Mouse (Mus musculus) hindbrain, embryonic 14.5 days (tissue): Measurements from ENCODE around the gene Lrrc43. TPM values are rescaled to one million over a fixed set of nuclear protein-coding genes. Genes with fewer than 3 reads are reported as not detected.

Source experiments
- ATAC-seq: fragments of 200-750 bp; cut with Nextera tagmentation; 2 replicates; pipeline ENCODE4 v1.8.0; 2017; ENCODE audit warnings: moderate number of reproducible peaks, mild to moderate bottlenecking, moderate TSS enrichment, moderate library complexity; ENCODE audit not compliant: low FRiP score
- DNase-seq: peaks from one replicate; pipeline ENCODE4 v3.0.0-alpha.2; 2015; ENCODE audit warnings: low spot score
- H3K27ac ChIP-seq: fragments of 300-500 bp; sonication (generic); 2 replicates; pipeline ENCODE4 v1.5.1; 2014; ENCODE audit warnings: mild to moderate bottlenecking, moderate library complexity
- H3K27me3 ChIP-seq: fragments of 300-500 bp; sonication (generic); 2 replicates; pipeline ENCODE4 v1.6.1; 2014; ENCODE audit warnings: mild to moderate bottlenecking, low read length, mixed read lengths; ENCODE audit not compliant: control insufficient read depth, insufficient read depth
- H3K36me3 ChIP-seq: fragments of 300-500 bp; sonication (generic); replicated peaks from 2 replicates; pipeline ENCODE4 v1.6.1; 2014; ENCODE audit not compliant: control insufficient read depth, insufficient read depth
- H3K4me1 ChIP-seq: fragments of 300-500 bp; sonication (generic); replicated peaks from 2 replicates; pipeline ENCODE4 v1.6.1; 2014; ENCODE audit warnings: antibody characterized with exemption, low read length, mixed read lengths; ENCODE audit not compliant: control insufficient read depth, insufficient read depth
- H3K4me2 ChIP-seq: fragments of 300-500 bp; sonication (generic); replicated peaks from 2 replicates; pipeline ENCODE4 v1.6.1; 2014; ENCODE audit warnings: mild to moderate bottlenecking, moderate library complexity
- H3K4me3 ChIP-seq: fragments of 300-500 bp; sonication (generic); replicated peaks from 2 replicates; pipeline ENCODE4 v1.5.1; 2014; ENCODE audit warnings: mild to moderate bottlenecking, low read length
- H3K9ac ChIP-seq: fragments of 300-500 bp; sonication (generic); 2 replicates; pipeline ENCODE4 v1.6.1; 2014
- H3K9me3 ChIP-seq: fragments of 300-500 bp; sonication (generic); 2 replicates; pipeline ENCODE4 v1.6.1; 2016; ENCODE audit warnings: low read length; ENCODE audit not compliant: control insufficient read depth
- WGBS: fragments of 180-500 bp; shearing (Covaris S2); extraction: QIAGEN DNeasy Blood & Tissue Kit; methylation state at CpG from one replicate; pipeline ENCODE4 v1.1.7; 2014; 5-methylcytosine and 5-hydroxymethylcytosine counted together
- polyA plus RNA-seq: library from polyadenylated mRNA; unstranded; fragments of >200 nt; fragmentation: Nextera tagmentation; extraction: Ambion mirVana; gene quantifications from 2 replicates; pipeline ENCODE4 v1.2.1, GENCODE M21; 2014

Gene Lrrc43
- polyA plus RNA-seq: 0.43 and 0.89 TPM in 2 replicates

DNA sequence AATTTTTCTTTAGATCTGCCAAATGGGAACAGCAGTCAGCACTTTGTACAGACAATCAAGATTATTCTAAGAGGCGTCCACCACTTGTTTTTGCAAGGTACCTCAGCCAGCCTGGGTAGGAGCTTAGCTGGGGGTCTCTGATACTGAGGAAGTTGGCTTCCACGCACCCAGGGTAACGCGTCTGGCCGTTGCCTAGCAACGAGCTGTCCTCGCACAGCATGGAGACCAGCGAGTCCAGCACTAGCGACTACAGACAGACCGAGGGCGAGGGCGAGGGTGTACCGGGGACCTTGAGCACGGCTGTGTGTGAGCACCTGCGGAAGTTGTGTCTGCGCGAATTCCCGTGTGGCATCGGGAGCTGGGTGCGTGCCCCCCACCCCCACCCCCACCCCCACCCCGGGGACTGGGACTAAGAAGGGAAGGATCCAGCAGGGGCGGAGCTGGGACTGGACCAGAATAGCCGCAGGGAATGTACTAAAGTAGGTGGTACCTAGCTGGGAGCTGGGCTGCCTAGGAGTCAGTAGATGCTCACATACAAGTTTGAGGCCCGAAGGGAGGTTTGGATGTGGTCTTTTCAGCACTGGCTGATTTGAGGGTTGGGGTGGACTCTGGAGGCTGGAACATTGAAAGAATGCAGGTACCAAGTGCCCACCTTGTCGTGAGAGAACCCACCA lies at the start of gene Lrrc43, which contains the start of gene Il31:
Gene Lrrc43, plus strand, starts transcription at position 194 of the 674 bp plus-strand sequence.
Gene Il31, minus strand, starts transcription at position 378 of the 674 bp plus-strand sequence.
- no peaks in the 10 kb centered on the region for H3K27me3 ChIP-seq
- WGBS: 10% methylated on average over 25 of the region's 25 CpGs
- peak within 1 kb of the TSS; percentile 4; the same call in 1 of the 2 replicates for H3K4me3 ChIP-seq
- ATAC-seq (no peak), DNase-seq (peak; percentile 44)
- H3K4me1 ChIP-seq: peaks cover 8% of the 10 kb centered on the region; the same call in 1 of the 2 replicates
- peak within 1 kb of the TSS; percentile 53 for H3K4me2 ChIP-seq
- no peaks in the 10 kb centered on the region for H3K9me3 ChIP-seq
- no peaks in the 10 kb centered on the region for H3K36me3 ChIP-seq
- no peak within 1 kb of the TSS for H3K27ac ChIP-seq
- H3K9ac ChIP-seq: no peak within 1 kb of the TSS

GRCm38 (mm10) chr5:123439312-123439711 lies 49.8 kb upstream of the Lrrc43 start:
- H3K4me2 ChIP-seq: no peak overlapping the region
- H3K36me3 ChIP-seq: peaks cover 28% of the 10 kb centered on the region
- no peaks in the 10 kb centered on the region for H3K27me3 ChIP-seq
- WGBS: 90% methylated on average over 1 of the region's 1 CpGs
- H3K27ac ChIP-seq: no peak overlapping the region
- 0 out of 2 replicates have a peak, but pooled peaks cover 6% of the 10 kb centered on the region for H3K4me1 ChIP-seq
- no peak overlapping the region for H3K9ac ChIP-seq
- H3K9me3 ChIP-seq: no peaks in the 10 kb centered on the region
- DNase-seq: no peak
- no peak for ATAC-seq
- no peak overlapping the region for H3K4me3 ChIP-seq

DNA sequence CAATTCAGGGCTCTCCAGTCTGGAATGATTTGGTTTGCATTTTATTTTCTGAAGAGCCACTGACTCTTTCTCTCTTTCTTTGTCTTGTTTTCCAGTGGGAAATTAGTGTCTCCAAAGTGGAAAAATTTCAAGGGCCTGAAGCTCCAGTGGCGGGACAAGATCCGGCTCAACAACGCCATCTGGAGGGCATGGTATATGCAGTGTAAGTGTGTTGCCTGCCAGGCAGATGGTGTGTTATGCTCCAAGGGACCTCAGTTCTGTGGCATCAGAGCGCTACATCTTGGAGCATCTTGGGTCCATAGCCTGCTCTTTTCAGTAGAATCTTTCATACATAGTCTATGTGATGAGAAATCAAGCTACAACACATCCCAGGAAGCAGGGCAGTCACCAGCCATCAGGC lies 49.2 kb upstream of the Lrrc43 start:
- Histone ChIP-seq H3K27me3 (no peaks in the 10 kb centered on the region), H3K4me2 (no peak overlapping the region), H3K4me3 (no peak overlapping the region), H3K36me3 (peaks cover 34% of the 10 kb centered on the region), H3K9me3 (no peaks in the 10 kb centered on the region), H3K9ac (no peak overlapping the region), H3K4me1 (0 out of 2 replicates have a peak, but pooled peaks cover 6% of the 10 kb centered on the region), H3K27ac (no peak overlapping the region)
- DNase-seq (no peak), ATAC-seq (no peak)
- 77% methylated on average over 4 of the region's 4 CpGs for WGBS

- no peak overlapping the region for H3K4me3 ChIP-seq
- ATAC-seq: no peak
- no peak for DNase-seq
- no peak overlapping the region for H3K9ac ChIP-seq
- no peak overlapping the region for H3K27ac ChIP-seq
- WGBS: 68% methylated on average over 4 of the region's 4 CpGs
- no peaks in the 10 kb centered on the region for H3K27me3 ChIP-seq
- H3K4me1 ChIP-seq: 0 out of 2 replicates have a peak, but pooled peaks cover 6% of the 10 kb centered on the region
- peaks cover 40% of the 10 kb centered on the region for H3K36me3 ChIP-seq
- H3K9me3 ChIP-seq: no peaks in the 10 kb centered on the region
- no peak overlapping the region for H3K4me2 ChIP-seq
These were observed 48.4 kb upstream of the Lrrc43 start for GRCm38 (mm10) chr5:123440664-123441063.

GRCm38 (mm10) chr5:123442283-123442682 lies 46.8 kb upstream of the Lrrc43 start:
- no peaks in the 10 kb centered on the region for H3K4me1 ChIP-seq
- peaks cover 56% of the 10 kb centered on the region for H3K36me3 ChIP-seq
- 95% methylated on average over 3 of the region's 3 CpGs for WGBS
- DNase-seq (no peak), ATAC-seq (no peak)
- H3K9me3 ChIP-seq: no peaks in the 10 kb centered on the region
- no peaks in the 10 kb centered on the region for H3K27me3 ChIP-seq
- H3K9ac ChIP-seq: no peak overlapping the region
- H3K4me3 ChIP-seq: no peak overlapping the region
- H3K4me2 ChIP-seq: no peak overlapping the region
- no peak overlapping the region for H3K27ac ChIP-seq

GRCm38 (mm10) chr5:123444069-123444468 lies 45.0 kb upstream of the Lrrc43 start:
- 52% methylated on average over 4 of the region's 4 CpGs for WGBS

DNA sequence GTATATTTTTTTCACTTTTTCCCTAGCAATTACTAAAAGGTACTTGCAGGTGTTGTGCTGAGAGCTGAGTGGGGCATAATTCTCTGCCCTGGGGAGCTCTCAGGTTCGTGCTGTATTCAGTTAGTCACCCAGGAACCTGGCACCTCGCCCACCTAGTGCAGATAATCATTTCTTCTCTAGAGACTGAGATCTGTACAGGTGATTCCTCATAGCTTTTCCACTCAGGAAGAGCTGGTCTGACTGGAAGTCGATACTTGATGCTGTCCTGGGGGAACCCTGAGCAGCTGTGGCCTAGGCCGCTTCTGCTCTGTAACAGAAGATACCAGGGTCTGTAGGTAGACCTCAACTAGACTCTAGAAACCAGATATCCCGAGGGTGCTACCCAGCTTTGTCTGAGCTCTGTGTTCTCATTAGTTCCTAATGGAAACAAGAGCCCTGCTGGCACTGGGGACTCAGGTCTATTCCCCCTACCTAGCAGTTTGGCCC lies 44.2 kb upstream of the Lrrc43 start:
- WGBS: 89% methylated on average over 5 of the region's 5 CpGs

More at GRCm38 (mm10) chr5:123444069-123444468, 45.0 kb upstream of the Lrrc43 start:
- no peaks in the 10 kb centered on the region for H3K27me3 ChIP-seq
- H3K36me3 ChIP-seq: peaks cover 74% of the 10 kb centered on the region
- no peaks in the 10 kb centered on the region for H3K4me1 ChIP-seq
- ATAC-seq (no peak), DNase-seq (peak; percentile 85)
- H3K4me2 ChIP-seq: no peak overlapping the region
- H3K9ac ChIP-seq: no peak overlapping the region
- H3K9me3 ChIP-seq: no peaks in the 10 kb centered on the region
- no peak overlapping the region for H3K27ac ChIP-seq
- H3K4me3 ChIP-seq: no peak overlapping the region

DNA sequence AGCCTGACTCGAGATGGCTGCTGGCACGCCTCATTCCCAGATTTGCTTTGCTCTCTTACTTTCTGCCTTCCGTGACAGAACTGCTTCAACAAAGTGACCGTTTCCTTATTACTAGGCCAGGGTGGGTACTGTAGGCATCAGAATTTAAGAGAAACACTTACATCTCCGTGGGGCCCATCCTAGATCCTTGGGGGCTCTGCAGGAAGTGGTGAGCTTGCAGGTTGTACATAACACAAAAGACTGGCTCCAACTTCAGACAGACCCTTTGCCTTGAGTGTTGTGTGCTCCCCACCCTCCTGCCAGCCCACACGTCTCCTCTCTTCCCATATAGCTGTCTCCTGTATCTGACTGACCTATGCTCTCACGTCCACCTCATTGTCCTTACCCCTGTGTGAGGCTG lies 37.2 kb upstream of the Lrrc43 start:
- H3K27me3 ChIP-seq: no peaks in the 10 kb centered on the region
- no peaks in the 10 kb centered on the region for H3K4me1 ChIP-seq
- H3K36me3 ChIP-seq: peaks cover 94% of the 10 kb centered on the region
- DNase-seq (no peak), ATAC-seq (no peak)
- H3K9ac ChIP-seq: no peak overlapping the region
- H3K9me3 ChIP-seq: no peaks in the 10 kb centered on the region
- no peak overlapping the region for H3K4me3 ChIP-seq
- WGBS: 96% methylated on average over 7 of the region's 7 CpGs
- H3K27ac ChIP-seq: no peak overlapping the region
- no peak overlapping the region for H3K4me2 ChIP-seq

More for the DNA sequence above, 44.2 kb upstream of the Lrrc43 start:
- H3K9ac ChIP-seq: no peak overlapping the region
- H3K27ac ChIP-seq: no peak overlapping the region
- no peaks in the 10 kb centered on the region for H3K27me3 ChIP-seq
- H3K9me3 ChIP-seq: no peaks in the 10 kb centered on the region
- H3K4me1 ChIP-seq: no peaks in the 10 kb centered on the region
- ATAC-seq (no peak), DNase-seq (no peak)
- no peak overlapping the region for H3K4me3 ChIP-seq
- no peak overlapping the region for H3K4me2 ChIP-seq
- H3K36me3 ChIP-seq: peaks cover 82% of the 10 kb centered on the region

DNA sequence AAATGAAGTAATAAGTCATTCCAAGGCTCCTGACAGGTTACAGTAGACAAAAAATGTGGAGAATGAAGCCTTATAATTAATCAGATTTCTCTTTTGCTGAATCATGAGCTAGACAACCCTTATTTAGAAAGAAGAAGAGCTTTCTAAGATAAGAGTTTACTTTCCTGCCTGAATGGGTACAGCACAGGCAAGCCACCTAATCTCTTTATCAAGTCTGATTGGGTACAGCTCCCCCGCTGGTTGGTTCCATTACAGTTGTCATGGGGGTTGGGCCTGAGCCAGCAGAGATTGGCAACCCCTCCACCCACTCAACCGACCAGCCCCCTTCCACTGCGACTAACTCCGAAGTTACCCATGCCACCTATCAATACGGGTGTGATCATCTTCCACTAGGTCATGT lies 27.7 kb upstream of the Lrrc43 start:
- H3K4me3 ChIP-seq: no peak overlapping the region
- H3K36me3 ChIP-seq: peaks cover 3% of the 10 kb centered on the region; the same call in 1 of the 2 replicates
- no peaks in the 10 kb centered on the region for H3K9me3 ChIP-seq
- no peaks in the 10 kb centered on the region for H3K4me1 ChIP-seq
- no peak overlapping the region for H3K9ac ChIP-seq
- H3K27me3 ChIP-seq: no peaks in the 10 kb centered on the region
- ATAC-seq (no peak), DNase-seq (no peak)
- 58% methylated on average over 5 of the region's 5 CpGs for WGBS
- H3K27ac ChIP-seq: no peak overlapping the region
- no peak overlapping the region for H3K4me2 ChIP-seq
